Mouse (Mus musculus) hindbrain, embryonic 13.5 days (tissue): ENCODE measurements at regions not wholly inside any gene's neighbourhood (a gene's known extent, or its start where the extent isn't known, plus 50 kb on each side); places are given as distances from the start of the nearest gene placed in this dataset.

ENCODE experiments used
- ATAC-seq: fragments of 200-750 bp; cut with Nextera tagmentation; 2 replicates; pipeline ENCODE4 v1.8.0; 2017; ENCODE audit warnings: moderate TSS enrichment; ENCODE audit not compliant: low FRiP score
- H3K27ac ChIP-seq: fragments of 300-500 bp; sonication (generic); 2 replicates; pipeline ENCODE4 v1.5.1; 2015; ENCODE audit warnings: inconsistent platforms, mild to moderate bottlenecking, moderate library complexity
- H3K27me3 ChIP-seq: fragments of 300-500 bp; sonication (generic); 2 replicates; pipeline ENCODE4 v1.6.1; 2015; ENCODE audit warnings: mild to moderate bottlenecking, inconsistent platforms
- H3K36me3 ChIP-seq: fragments of 300-500 bp; sonication (generic); 2 replicates; pipeline ENCODE4 v1.6.1; 2015; ENCODE audit warnings: mild to moderate bottlenecking, inconsistent platforms
- H3K4me1 ChIP-seq: fragments of 300-500 bp; sonication (generic); replicated peaks from 2 replicates; pipeline ENCODE4 v1.6.1; 2015; ENCODE audit warnings: inconsistent platforms
- H3K4me2 ChIP-seq: fragments of 300-500 bp; sonication (generic); 2 replicates; pipeline ENCODE4 v1.6.1; 2015; ENCODE audit warnings: inconsistent platforms, mild to moderate bottlenecking, moderate library complexity
- H3K4me3 ChIP-seq: fragments of 300-500 bp; sonication (generic); 2 replicates; pipeline ENCODE4 v1.5.1; 2015; ENCODE audit warnings: mild to moderate bottlenecking, inconsistent platforms
- H3K9ac ChIP-seq: fragments of 300-500 bp; sonication (generic); 2 replicates; pipeline ENCODE4 v1.6.1; 2015; ENCODE audit warnings: mild to moderate bottlenecking, inconsistent platforms
- H3K9me3 ChIP-seq: fragments of 300-500 bp; sonication (generic); 2 replicates; pipeline ENCODE4 v1.6.1; 2016; ENCODE audit warnings: inconsistent platforms
- WGBS: fragments of 180-500 bp; shearing (Covaris S2); methylation state at CpG from one replicate; pipeline ENCODE4 v1.1.7; 2015; 5-methylcytosine and 5-hydroxymethylcytosine counted together

DNA sequence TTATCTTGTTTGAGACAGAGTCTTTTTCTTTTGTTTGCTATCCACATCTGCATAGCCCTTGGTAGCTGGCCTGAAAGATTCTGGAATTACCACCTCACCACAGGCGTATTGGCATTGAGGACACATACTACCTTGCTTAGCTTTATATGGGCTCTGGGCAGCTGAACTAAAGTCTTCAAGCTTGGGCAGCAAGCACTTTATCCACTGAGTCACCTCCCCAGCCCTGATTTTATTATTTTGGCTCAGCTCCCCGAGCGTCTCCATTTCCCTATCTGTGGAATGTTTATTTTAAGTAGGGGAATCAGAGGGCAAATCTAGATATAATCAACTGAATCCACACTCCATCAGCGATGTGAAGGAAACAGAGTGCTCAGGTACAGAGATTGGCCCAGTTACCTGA is 340.4 kb upstream of the Fam98a start:
- no peak for ATAC-seq
- 89% methylated on average over 4 of the region's 4 CpGs for WGBS
- no peak overlapping the region for H3K9ac ChIP-seq
- H3K36me3 ChIP-seq = no peaks in the 10 kb centered on the region
- no peaks in the 10 kb centered on the region for H3K9me3 ChIP-seq
- no peak overlapping the region for H3K27ac ChIP-seq
- no peak overlapping the region for H3K4me2 ChIP-seq
- H3K27me3 ChIP-seq = no peaks in the 10 kb centered on the region
- H3K4me1 ChIP-seq = no peaks in the 10 kb centered on the region
- no peak overlapping the region for H3K4me3 ChIP-seq

DNA sequence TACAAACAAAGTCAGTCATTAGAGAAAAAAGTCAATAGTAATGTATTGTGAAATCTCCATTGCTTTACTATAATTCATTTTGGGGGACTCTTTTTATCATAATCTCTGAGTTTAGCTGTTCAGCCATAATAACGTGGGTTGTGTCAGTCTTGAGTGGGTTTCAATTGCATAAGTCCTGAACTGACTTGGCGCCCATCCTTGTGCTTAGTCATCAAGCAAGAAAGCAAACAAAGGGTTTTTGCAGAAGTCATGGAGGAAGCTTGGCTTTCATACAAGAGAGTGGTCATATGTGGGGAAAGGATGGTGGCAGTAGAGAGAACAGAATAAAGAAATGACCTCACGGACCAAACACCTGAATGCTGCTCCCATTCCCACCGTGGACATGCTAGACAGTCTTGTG is 339.8 kb upstream of the Fam98a start:
- Histone ChIP-seq H3K9me3 (no peaks in the 10 kb centered on the region), H3K4me3 (no peak overlapping the region), H3K27ac (no peak overlapping the region), H3K36me3 (no peaks in the 10 kb centered on the region), H3K4me2 (no peak overlapping the region), H3K9ac (no peak overlapping the region), H3K27me3 (no peaks in the 10 kb centered on the region), H3K4me1 (no peaks in the 10 kb centered on the region)
- 90% methylated on average over 4 of the region's 4 CpGs for WGBS
- no peak for ATAC-seq

DNA sequence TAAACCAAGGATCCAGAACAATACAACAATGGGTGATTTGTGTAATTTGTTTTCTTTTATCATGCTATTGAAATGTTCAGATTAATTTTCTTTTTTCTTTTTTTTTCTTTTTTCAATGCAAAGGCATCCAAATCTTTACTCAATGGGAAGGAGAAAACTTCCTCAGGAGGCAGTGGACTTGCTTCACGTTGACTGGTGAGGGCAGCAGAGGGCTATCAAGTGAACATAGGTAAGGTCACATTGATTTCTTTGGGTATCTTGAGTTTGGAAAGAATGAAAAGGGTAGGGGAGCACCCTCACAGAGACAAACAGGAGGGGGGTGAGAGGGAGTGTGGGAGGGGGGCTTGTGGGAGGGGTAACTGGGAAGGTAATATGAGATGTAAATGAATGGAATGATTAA is 326.1 kb upstream of the Fam98a start:
- Histone ChIP-seq H3K9me3 (no peaks in the 10 kb centered on the region), H3K27ac (no peak overlapping the region), H3K27me3 (no peaks in the 10 kb centered on the region), H3K4me3 (no peak overlapping the region), H3K4me2 (no peak overlapping the region), H3K36me3 (no peaks in the 10 kb centered on the region), H3K4me1 (no peaks in the 10 kb centered on the region), H3K9ac (no peak overlapping the region)
- ATAC-seq = no peak
- WGBS = 47% methylated on average over 1 of the region's 1 CpGs

DNA sequence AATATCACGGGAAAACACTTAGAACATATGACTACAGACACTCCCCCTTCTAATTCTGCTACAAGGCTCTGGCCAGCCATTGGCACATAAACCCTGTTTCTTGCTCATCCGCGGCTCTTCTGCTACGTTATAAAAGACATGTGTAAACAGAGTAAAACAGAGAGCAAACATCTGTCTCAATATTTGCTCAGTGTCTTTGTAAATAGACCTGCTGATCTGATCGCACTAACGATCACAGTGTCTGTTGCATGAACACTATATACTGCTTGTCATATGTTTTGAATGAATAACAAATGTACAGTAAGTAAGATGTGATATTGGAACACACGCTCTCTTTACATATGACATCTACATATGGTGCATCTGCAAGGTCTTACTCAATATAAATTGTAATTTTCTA is 325.1 kb upstream of the Fam98a start:
- no peaks in the 10 kb centered on the region for H3K9me3 ChIP-seq
- H3K27ac ChIP-seq = no peak overlapping the region
- H3K9ac ChIP-seq = no peak overlapping the region
- H3K4me1 ChIP-seq = no peaks in the 10 kb centered on the region
- H3K36me3 ChIP-seq = no peaks in the 10 kb centered on the region
- H3K27me3 ChIP-seq = no peaks in the 10 kb centered on the region
- no peak for ATAC-seq
- H3K4me2 ChIP-seq = no peak overlapping the region
- 76% methylated on average over 7 of the region's 7 CpGs for WGBS
- no peak overlapping the region for H3K4me3 ChIP-seq

DNA sequence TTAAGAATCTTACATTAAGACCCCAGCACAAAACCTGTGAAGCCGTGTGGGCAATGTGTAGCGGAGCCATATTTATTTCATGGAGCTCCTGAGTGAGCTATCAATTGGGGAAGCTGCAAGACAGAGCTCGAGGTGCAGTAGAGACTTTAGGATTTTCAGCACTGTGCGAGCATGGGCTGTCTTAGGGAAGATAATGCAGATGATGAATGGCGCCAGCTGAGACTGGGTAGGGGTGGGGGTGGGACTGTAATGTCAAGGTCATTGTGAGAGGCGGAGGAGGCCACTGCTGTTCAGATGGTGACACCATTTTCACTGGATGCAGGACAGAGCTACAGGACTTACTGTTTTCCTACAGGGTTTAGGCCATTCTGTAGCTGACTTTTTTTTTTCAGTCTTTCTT is 322.8 kb upstream of the Fam98a start:
- no peaks in the 10 kb centered on the region for H3K36me3 ChIP-seq
- H3K4me1 ChIP-seq = no peaks in the 10 kb centered on the region
- no peaks in the 10 kb centered on the region for H3K9me3 ChIP-seq
- H3K27me3 ChIP-seq = no peaks in the 10 kb centered on the region
- ATAC-seq = no peak
- no peak overlapping the region for H3K27ac ChIP-seq
- no peak overlapping the region for H3K4me3 ChIP-seq
- no peak overlapping the region for H3K4me2 ChIP-seq
- H3K9ac ChIP-seq = no peak overlapping the region
- WGBS = 72% methylated on average over 6 of the region's 6 CpGs

DNA sequence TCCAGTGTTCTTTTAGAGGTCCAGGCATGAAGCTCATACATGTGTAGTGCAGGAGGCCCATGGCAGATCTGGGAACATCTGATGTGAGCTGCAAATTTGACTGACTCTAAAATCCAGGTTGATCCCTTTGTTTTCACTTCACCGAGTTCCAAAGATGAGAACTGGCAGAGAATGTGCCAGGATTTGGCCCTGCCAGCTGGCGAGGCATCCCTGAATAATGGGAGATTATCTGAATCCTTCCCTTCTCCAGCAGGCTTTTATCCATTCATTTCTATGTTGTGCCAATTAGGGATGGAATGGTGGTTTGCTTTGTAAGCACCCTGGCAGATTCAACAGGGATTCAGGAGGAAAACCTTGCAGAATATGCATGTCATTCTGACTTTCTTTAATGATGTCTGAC is 318.7 kb upstream of the Fam98a start:
- Histone ChIP-seq H3K27ac (no peak overlapping the region), H3K4me1 (no peaks in the 10 kb centered on the region), H3K36me3 (no peaks in the 10 kb centered on the region), H3K9me3 (no peaks in the 10 kb centered on the region), H3K4me3 (no peak overlapping the region), H3K9ac (no peak overlapping the region), H3K27me3 (no peaks in the 10 kb centered on the region), H3K4me2 (no peak overlapping the region)
- 36% methylated on average over 2 of the region's 2 CpGs for WGBS
- ATAC-seq = no peak

DNA sequence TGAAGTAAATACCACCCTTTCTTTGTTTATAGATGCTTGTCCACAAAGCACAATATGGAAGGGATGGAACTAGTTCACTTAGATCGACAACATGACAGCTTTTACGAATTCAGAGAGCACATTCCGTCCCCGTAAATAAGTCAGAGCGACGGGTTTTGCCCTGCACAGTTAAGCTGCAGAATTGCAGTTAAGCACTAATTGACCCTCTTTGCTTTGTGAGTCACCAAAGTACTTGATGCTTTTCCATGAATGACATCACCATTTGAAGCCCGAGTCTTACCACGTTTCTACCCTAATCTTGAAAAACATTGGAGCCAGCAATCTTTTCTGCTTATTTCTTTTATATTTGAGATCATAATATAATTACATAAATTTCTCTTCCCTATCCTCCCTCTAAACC is 305.3 kb upstream of the Fam98a start:
- Histone ChIP-seq H3K4me1 (no peaks in the 10 kb centered on the region), H3K9me3 (no peaks in the 10 kb centered on the region), H3K9ac (no peak overlapping the region), H3K4me2 (no peak overlapping the region), H3K36me3 (no peaks in the 10 kb centered on the region), H3K4me3 (no peak overlapping the region), H3K27ac (no peak overlapping the region), H3K27me3 (no peaks in the 10 kb centered on the region)
- WGBS = 75% methylated on average over 8 of the region's 8 CpGs
- ATAC-seq = no peak

DNA sequence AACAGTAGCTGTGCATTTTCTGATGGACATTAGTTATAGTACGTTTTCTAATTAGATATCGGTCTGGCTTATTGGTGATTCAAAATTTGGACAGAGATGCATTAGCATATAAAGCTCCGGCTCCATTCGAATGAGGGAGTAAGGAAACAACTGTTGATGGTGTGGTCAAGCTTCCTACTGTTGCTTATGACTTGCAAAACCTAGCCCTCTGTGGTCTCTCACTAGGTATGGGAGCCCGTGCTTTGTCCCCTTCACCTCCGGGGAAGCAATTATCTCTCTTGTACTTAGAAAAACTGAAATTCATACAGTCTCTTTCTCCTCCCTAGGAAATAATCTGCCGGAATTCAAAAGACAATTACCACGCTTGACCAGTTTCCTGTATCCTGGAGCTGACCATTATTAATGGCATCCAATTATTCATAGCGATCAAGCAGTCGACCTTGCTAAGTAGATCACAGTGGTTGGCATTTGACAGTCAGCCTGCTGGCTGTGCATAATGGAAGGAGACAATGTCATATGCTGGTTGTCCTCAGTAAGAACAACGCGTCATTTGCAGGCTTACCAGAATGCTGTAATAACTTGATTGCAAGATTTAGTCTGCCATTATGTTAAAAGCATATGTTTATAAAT is 264.4 kb upstream of the Fam98a start:
- peak overlapping the region; percentile 6; the same call in 1 of the 2 replicates for H3K4me2 ChIP-seq
- no peaks in the 10 kb centered on the region for H3K9me3 ChIP-seq
- WGBS = 32% methylated on average over 12 of the region's 12 CpGs
- H3K27me3 ChIP-seq = no peaks in the 10 kb centered on the region
- ATAC-seq = peak; percentile 76; the same call in 1 of the 2 replicates
- H3K4me1 ChIP-seq = peaks cover 10% of the 10 kb centered on the region
- H3K9ac ChIP-seq = no peak overlapping the region
- no peak overlapping the region for H3K27ac ChIP-seq
- H3K36me3 ChIP-seq = no peaks in the 10 kb centered on the region
- no peak overlapping the region for H3K4me3 ChIP-seq

DNA sequence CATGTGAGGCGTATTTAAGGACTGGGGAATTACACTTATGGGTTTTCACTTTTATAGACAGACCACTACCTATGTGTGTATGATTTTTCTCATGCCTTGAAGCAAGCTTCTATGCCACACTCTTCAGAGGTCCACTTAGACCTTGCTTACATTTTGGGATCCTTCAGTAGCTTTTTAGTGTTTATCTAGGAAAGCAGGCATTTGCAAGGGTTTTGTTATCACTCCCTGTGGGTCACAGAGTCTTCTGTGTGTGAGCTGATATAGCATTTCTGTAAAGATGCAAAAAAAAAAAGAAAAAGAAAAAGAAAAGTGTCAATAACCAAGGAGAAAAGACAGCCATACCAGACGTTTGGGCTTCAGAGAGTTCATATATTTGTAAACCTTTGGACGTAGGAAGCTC is 260.4 kb upstream of the Fam98a start:
- Histone ChIP-seq H3K9me3 (no peaks in the 10 kb centered on the region), H3K4me2 (no peak overlapping the region), H3K36me3 (no peaks in the 10 kb centered on the region), H3K4me1 (peaks cover 12% of the 10 kb centered on the region), H3K4me3 (no peak overlapping the region), H3K27me3 (no peaks in the 10 kb centered on the region), H3K27ac (no peak overlapping the region), H3K9ac (no peak overlapping the region)
- 82% methylated on average over 3 of the region's 3 CpGs for WGBS
- ATAC-seq = no peak

DNA sequence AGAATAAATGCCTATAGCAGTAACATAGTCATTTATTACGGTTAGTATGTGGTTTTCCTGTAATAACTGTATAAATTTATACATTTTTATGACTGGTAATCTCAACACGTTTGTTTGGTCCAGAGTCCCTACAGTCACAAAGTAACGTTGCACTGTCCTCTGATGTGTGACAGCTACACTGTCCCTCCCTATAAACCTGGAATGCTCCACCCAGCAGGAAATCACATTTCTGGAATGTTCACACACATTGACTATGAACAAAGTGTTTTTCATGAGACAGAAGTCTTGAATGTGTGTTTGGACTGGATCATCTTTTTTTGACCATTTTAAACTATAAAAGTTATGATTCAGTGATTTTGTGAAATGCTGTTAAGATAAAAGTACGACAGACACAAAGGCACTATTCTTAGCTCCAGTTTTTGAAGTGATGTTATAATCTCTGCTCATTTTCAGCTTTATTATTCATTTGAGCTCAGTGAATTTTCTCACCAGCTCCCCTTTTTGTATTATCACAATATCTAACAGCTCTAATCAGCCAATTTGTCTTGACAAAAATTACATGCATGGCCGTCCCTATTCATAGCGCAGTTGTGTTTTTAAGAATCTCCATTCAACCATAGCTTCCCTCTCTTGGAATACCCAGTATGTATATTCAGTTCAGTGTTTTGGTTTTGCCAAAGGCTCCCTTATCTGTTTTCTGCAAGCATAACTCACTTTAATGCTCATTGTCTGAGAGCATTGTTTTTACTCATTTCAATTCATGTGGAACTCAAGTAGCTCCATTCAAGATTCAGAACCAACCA is 257.0 kb upstream of the Fam98a start:
- Histone ChIP-seq H3K4me2 (no peak overlapping the region), H3K36me3 (no peaks in the 10 kb centered on the region), H3K4me1 (0 out of 2 replicates have a peak, but pooled peaks cover 2% of the 10 kb centered on the region), H3K4me3 (no peak overlapping the region), H3K27ac (no peak overlapping the region), H3K27me3 (no peaks in the 10 kb centered on the region), H3K9me3 (no peaks in the 10 kb centered on the region), H3K9ac (no peak overlapping the region)
- ATAC-seq = no peak; the same call in 1 of the 2 replicates
- 32% methylated on average over 6 of the region's 6 CpGs for WGBS

DNA sequence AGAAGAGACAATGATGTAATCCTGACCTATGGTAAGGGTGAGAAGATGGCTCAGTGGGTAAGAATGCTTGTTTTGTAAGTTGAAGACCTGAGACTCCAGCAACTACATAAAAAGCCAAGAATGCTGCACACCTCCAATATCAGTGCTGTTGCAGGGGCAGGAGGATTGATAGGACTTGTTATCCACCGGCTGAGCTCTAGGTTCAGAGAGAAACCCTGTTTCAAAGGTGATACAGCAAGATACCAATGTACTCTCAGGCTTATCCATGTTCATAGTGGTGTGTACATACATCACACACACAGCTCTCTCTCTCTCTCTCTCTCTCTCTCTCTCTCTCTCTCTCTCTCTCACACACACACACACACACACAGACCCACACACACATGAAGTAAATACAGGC is 256.3 kb upstream of the Fam98a start:
- Histone ChIP-seq H3K27ac (no peak overlapping the region), H3K9me3 (no peaks in the 10 kb centered on the region), H3K4me2 (no peak overlapping the region), H3K9ac (no peak overlapping the region), H3K4me1 (0 out of 2 replicates have a peak, but pooled peaks cover 2% of the 10 kb centered on the region), H3K4me3 (no peak overlapping the region), H3K27me3 (0 out of 2 replicates have a peak, but pooled peaks cover 2% of the 10 kb centered on the region), H3K36me3 (no peaks in the 10 kb centered on the region)
- WGBS = 75% methylated on average over 1 of the region's 1 CpGs
- ATAC-seq = no peak

DNA sequence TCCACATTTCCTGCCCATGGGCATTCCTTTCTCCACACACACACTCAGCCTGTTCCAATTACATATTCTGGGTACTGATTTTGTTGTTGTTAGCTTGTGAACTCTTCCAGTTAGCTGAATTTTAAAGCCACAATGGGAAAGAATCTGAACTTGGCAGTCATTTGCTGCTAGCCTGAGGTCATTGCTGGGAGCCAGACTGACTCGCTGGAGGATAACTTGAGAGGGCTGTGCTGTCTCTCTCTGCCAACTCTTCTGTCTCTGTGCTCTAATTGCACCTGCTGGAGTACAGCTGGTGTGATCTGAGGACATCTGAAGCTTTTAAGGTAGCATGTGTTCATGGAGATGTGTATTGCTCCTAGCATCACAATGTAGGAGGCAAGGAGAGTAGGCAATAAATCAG is 252.6 kb upstream of the Fam98a start:
- no peak overlapping the region for H3K27ac ChIP-seq
- no peak overlapping the region for H3K4me3 ChIP-seq
- H3K9me3 ChIP-seq = no peaks in the 10 kb centered on the region
- 0 out of 2 replicates have a peak, but pooled peaks cover 2% of the 10 kb centered on the region for H3K4me1 ChIP-seq
- 0 out of 2 replicates have a peak, but pooled peaks cover 3% of the 10 kb centered on the region for H3K27me3 ChIP-seq
- no peaks in the 10 kb centered on the region for H3K36me3 ChIP-seq
- WGBS = 63% methylated on average over 1 of the region's 1 CpGs
- no peak overlapping the region for H3K4me2 ChIP-seq
- H3K9ac ChIP-seq = no peak overlapping the region
- no peak for ATAC-seq

DNA sequence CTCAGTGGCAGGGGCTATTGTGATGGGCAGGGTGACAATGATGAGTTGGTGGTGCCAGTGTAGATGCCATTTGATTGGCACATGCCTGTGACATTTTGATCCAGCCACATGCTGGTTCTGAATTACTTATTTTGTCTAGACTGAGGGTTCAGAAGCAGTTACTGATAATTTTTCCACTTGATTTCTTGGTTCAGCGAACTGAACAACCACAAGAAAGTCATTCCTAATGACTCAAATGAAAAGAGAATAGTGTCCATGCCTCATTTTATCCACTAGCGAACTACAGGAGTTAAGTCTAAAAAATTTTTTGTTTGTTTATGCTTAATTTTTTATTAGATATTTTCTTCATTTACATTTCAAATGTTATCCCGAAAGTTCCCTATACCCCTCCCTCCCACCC is 244.6 kb upstream of the Fam98a start:
- Histone ChIP-seq H3K27me3 (no peaks in the 10 kb centered on the region), H3K27ac (no peak overlapping the region), H3K36me3 (no peaks in the 10 kb centered on the region), H3K9ac (no peak overlapping the region), H3K4me3 (no peak overlapping the region), H3K4me1 (no peaks in the 10 kb centered on the region), H3K4me2 (no peak overlapping the region), H3K9me3 (no peaks in the 10 kb centered on the region)
- 83% methylated on average over 3 of the region's 3 CpGs for WGBS
- ATAC-seq = no peak
